Mouse (Mus musculus) heart, adult 2 months (tissue): Measurements from ENCODE around the gene Cdkn1c. TPM values are rescaled to one million over a fixed set of nuclear protein-coding genes. Genes with fewer than 3 reads are reported as not detected.

Source experiments
- DNase-seq, 2 experiments: peaks; one replicate each; pipeline ENCODE4 v3.0.0; 2021
- H3K27ac ChIP-seq: fragments of 200-600 bp; 2 replicates; pipeline ENCODE4 v1.8.1; 2022
- H3K27me3 ChIP-seq: fragments of 200-500 bp; 2 replicates; pipeline ENCODE4 v1.6.1; 2012; ENCODE audit warnings: mild to moderate bottlenecking, low read length, inconsistent platforms, mixed read lengths; ENCODE audit not compliant: control insufficient read depth, insufficient read depth
- H3K36me3 ChIP-seq: fragments of 200-500 bp; 2 replicates; pipeline ENCODE4 v1.6.1; 2012; ENCODE audit warnings: low read length, inconsistent platforms; ENCODE audit not compliant: control insufficient read depth, insufficient read depth
- H3K4me1 ChIP-seq: fragments of 200-500 bp; 2 replicates; pipeline ENCODE4 v1.6.1; 2011; ENCODE audit warnings: low read length; ENCODE audit not compliant: control insufficient read depth, insufficient read depth
- H3K4me3 ChIP-seq: fragments of 200-600 bp; 2 replicates; pipeline ENCODE4 v1.8.1; 2022
- H3K79me2 ChIP-seq: fragments of 200-500 bp; replicated peaks from 2 replicates; pipeline ENCODE4 v1.6.1; 2012; ENCODE audit warnings: mild to moderate bottlenecking, inconsistent platforms, low read length, moderate library complexity, mixed read lengths; ENCODE audit not compliant: control insufficient read depth, insufficient read depth
- H3K9ac ChIP-seq: fragments of 200-500 bp; 2 replicates; pipeline ENCODE4 v1.6.1; 2012; ENCODE audit warnings: low read depth, mild to moderate bottlenecking, control low read depth, inconsistent platforms, low read length, mixed read lengths
- CTCF ChIP-seq: fragments of 200-600 bp; IDR thresholded peaks from 2 replicates; pipeline ENCODE4 v1.8.1; 2022; ENCODE audit warnings: antibody characterized with exemption, mild to moderate bottlenecking, moderate library complexity
- EP300 ChIP-seq: fragments of 200-500 bp; IDR thresholded peaks from 2 replicates; pipeline ENCODE4 v1.6.1; 2011; ENCODE audit warnings: low read depth, low read length, control low read depth; ENCODE audit not compliant: insufficient read depth
- POLR2A ChIP-seq: fragments of 200-500 bp; IDR thresholded peaks from 2 replicates; pipeline ENCODE4 v1.6.1; 2011; ENCODE audit warnings: mild to moderate bottlenecking, low read depth, low read length, control low read depth; ENCODE audit not compliant: insufficient read depth
- WGBS: fragments of 180-500 bp; shearing (Covaris S2); methylation state at CpG from one replicate; pipeline ENCODE4 v1.1.7; 2018; 5-methylcytosine and 5-hydroxymethylcytosine counted together
- intact Hi-C: fragments of 180-260 bp; cut with DNase I; formaldehyde crosslinking; loops from one replicate; pipeline ENCODE4 v1.15.1; 2025
- polyA plus RNA-seq: library from polyadenylated mRNA; depleted of rRNA; stranded (reverse); fragments of >200 nt; gene quantifications from 2 replicates; pipeline ENCODE4 v1.2.3, GENCODE M21; 2012
- total RNA-seq, 2 experiments: library from RNA; stranded (reverse); gene quantifications; 2 replicates each; pipeline ENCODE4 v1.2.3; 2021

The Cdkn1c gene
- total and polyA plus RNA-seq, 3 experiments = 12.3 to 42.4 (median 33.9) TPM

DNA sequence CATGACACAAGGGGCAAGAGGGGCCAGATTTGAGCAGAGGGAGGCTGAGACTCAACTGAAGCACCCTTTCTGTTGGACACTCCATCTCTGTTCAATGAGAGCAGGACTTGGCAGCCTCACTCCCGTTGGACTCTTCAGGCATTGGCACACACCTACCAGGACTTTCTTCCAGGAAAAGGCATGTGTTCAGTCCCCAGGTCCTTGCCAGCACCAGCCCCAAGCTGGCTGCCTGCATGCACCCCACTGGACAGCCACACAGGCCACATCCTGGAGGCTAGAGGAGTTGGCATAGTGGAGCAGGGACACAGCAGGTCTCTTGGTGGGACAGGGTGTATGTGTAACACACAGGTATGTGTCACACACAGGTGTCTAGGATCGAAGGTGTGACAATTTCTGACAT lies 13.7 kb downstream of the Cdkn1c start:
- H3K27ac ChIP-seq = no peak overlapping the region
- H3K79me2 ChIP-seq = no peaks in the 10 kb centered on the region
- H3K9ac ChIP-seq = no peak overlapping the region
- H3K36me3 ChIP-seq = no peaks in the 10 kb centered on the region
- H3K27me3 ChIP-seq = peaks cover 6% of the 10 kb centered on the region
- no peaks in the 10 kb centered on the region; the same call in 1 of the 2 replicates for H3K4me1 ChIP-seq
- WGBS = 56% methylated on average over 2 of the region's 2 CpGs
- TF ChIP-seq EP300 (no peak), POLR2A (no peak), CTCF (no peak)
- intact Hi-C loops = no loop called here
- H3K4me3 ChIP-seq = no peak overlapping the region
- peak in 1 of 2 experiments; percentile 43 for DNase-seq

GRCm38 (mm10) chr7:143445651-143446460 lies 15.0 kb downstream of the Cdkn1c start:
- intact Hi-C loops = no loop called here
- TF ChIP-seq CTCF = peak; percentile 49
- no peak for TF ChIP-seq POLR2A
- peak overlapping the region; percentile 50 for H3K9ac ChIP-seq

GRCm38 (mm10) chr7:143444955-143445648 lies 15.7 kb downstream of the Cdkn1c start:
- Histone ChIP-seq H3K9ac (peak overlapping the region; percentile 50), H3K27ac (no peak overlapping the region), H3K79me2 (no peaks in the 10 kb centered on the region), H3K27me3 (peaks cover 6% of the 10 kb centered on the region), H3K36me3 (no peaks in the 10 kb centered on the region), H3K4me3 (no peak overlapping the region; the same call in 1 of the 2 replicates), H3K4me1 (no peaks in the 10 kb centered on the region; the same call in 1 of the 2 replicates)
- intact Hi-C loops = no loop called here
- no peak for DNase-seq
- 23% methylated on average over 55 of the region's 55 CpGs for WGBS
- TF ChIP-seq POLR2A = no peak
- no peak for TF ChIP-seq CTCF
- TF ChIP-seq EP300 = no peak

More at GRCm38 (mm10) chr7:143445651-143446460, 15.0 kb downstream of the Cdkn1c start:
- Histone ChIP-seq H3K27ac (peak overlapping the region; percentile 26; the same call in 1 of the 2 replicates), H3K4me1 (no peaks in the 10 kb centered on the region; the same call in 1 of the 2 replicates), H3K27me3 (peaks cover 6% of the 10 kb centered on the region), H3K36me3 (no peaks in the 10 kb centered on the region), H3K4me3 (peak overlapping the region; percentile 46), H3K79me2 (no peaks in the 10 kb centered on the region)
- 11% methylated on average over 53 of the region's 53 CpGs for WGBS
- DNase-seq = peak in 1 of 2 experiments; percentile 32

- no peak for DNase-seq
- no peak for TF ChIP-seq EP300
- TF ChIP-seq CTCF = no peak
- no peak for TF ChIP-seq POLR2A
- intact Hi-C loops = no loop called here
- Histone ChIP-seq H3K9ac (no peak overlapping the region), H3K4me1 (no peaks in the 10 kb centered on the region; the same call in 1 of the 2 replicates), H3K79me2 (no peaks in the 10 kb centered on the region), H3K27me3 (peaks cover 6% of the 10 kb centered on the region), H3K27ac (no peak overlapping the region), H3K36me3 (no peaks in the 10 kb centered on the region), H3K4me3 (no peak overlapping the region)
- 78% methylated on average over 8 of the region's 8 CpGs for WGBS
Observed at GRCm38 (mm10) chr7:143444580-143444954, 16.3 kb downstream of the Cdkn1c start.

DNA sequence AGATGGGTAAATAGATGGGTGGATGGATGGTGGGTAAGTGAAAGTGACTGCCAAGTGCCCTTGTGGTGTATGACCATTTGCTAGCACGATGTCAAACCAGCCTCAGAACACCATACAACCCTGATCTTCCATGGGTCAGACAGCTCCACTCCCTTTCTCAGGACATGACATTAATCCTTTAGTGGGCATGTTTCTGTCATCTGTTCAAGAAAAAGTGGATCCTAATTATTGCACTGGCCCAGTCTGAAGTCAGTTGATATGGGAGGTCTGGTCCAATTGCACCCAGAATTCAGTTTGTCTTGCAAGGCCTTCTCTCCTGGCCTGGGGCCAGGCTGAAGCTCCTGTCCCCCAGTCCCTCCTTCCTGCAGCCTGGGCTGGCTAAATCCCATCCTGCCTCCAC lies 21.9 kb downstream of the Cdkn1c start:
- no peaks in the 10 kb centered on the region for H3K36me3 ChIP-seq
- no peaks in the 10 kb centered on the region for H3K27me3 ChIP-seq
- TF ChIP-seq POLR2A (no peak), EP300 (no peak), CTCF (no peak)
- intact Hi-C loops = no loop called here
- H3K4me1 ChIP-seq = peaks cover 3% of the 10 kb centered on the region
- H3K4me3 ChIP-seq = no peak overlapping the region
- 96% methylated on average over 1 of the region's 1 CpGs for WGBS
- H3K9ac ChIP-seq = no peak overlapping the region
- H3K79me2 ChIP-seq = no peaks in the 10 kb centered on the region
- DNase-seq = no peak
- H3K27ac ChIP-seq = no peak overlapping the region
